Mouse (Mus musculus) kidney, embryonic 14.5 days (tissue): ENCODE measurements around the gene Agl. TPM values are rescaled to one million over a fixed set of nuclear protein-coding genes. Genes with fewer than 3 reads are reported as not detected.
A peak's percentile ranks its signal among the peaks of the same experiment; 100 is the strongest.

ENCODE experiments used
- ATAC-seq: fragments of 200-750 bp; cut with Nextera tagmentation; 2 replicates; pipeline ENCODE4 v1.8.0; 2017; ENCODE audit warnings: moderate number of reproducible peaks, mild to moderate bottlenecking, moderate TSS enrichment, moderate library complexity; ENCODE audit not compliant: low FRiP score, low TSS enrichment
- H3K27ac ChIP-seq: fragments of 300-500 bp; sonication (generic); 2 replicates; pipeline ENCODE4 v1.5.1; 2014; ENCODE audit warnings: low read depth, mild to moderate bottlenecking, low read length, moderate library complexity, mixed read lengths
- H3K27me3 ChIP-seq: fragments of 300-500 bp; sonication (generic); 2 replicates; pipeline ENCODE4 v1.6.1; 2014; ENCODE audit warnings: mild to moderate bottlenecking, low read length; ENCODE audit not compliant: control insufficient read depth, insufficient read depth
- H3K36me3 ChIP-seq: fragments of 300-500 bp; sonication (generic); 2 replicates; pipeline ENCODE4 v1.6.1; 2014; ENCODE audit warnings: low read length, mixed read lengths; ENCODE audit not compliant: control insufficient read depth, insufficient read depth
- H3K4me1 ChIP-seq: fragments of 300-500 bp; sonication (generic); 2 replicates; pipeline ENCODE4 v1.6.1; 2014; ENCODE audit warnings: low read length, mixed read lengths; ENCODE audit not compliant: control insufficient read depth, insufficient read depth
- H3K4me2 ChIP-seq: fragments of 300-500 bp; sonication (generic); replicated peaks from 2 replicates; pipeline ENCODE4 v1.6.1; 2014; ENCODE audit warnings: low read depth, mild to moderate bottlenecking, low read length
- H3K4me3 ChIP-seq: fragments of 300-500 bp; sonication (generic); 2 replicates; pipeline ENCODE4 v1.5.1; 2014; ENCODE audit warnings: mild to moderate bottlenecking, low read length
- H3K9ac ChIP-seq: fragments of 300-500 bp; sonication (generic); 2 replicates; pipeline ENCODE4 v1.6.1; 2014; ENCODE audit warnings: low read depth, mild to moderate bottlenecking, low read length, moderate library complexity
- H3K9me3 ChIP-seq: fragments of 300-500 bp; sonication (generic); 2 replicates; pipeline ENCODE4 v1.6.1; 2016; ENCODE audit warnings: low read length; ENCODE audit not compliant: control insufficient read depth
- WGBS: fragments of 180-500 bp; shearing (Covaris S2); extraction: QIAGEN DNeasy Blood & Tissue Kit; methylation state at CpG from one replicate; pipeline ENCODE4 v1.1.7; 2014; 5-methylcytosine and 5-hydroxymethylcytosine counted together
- polyA plus RNA-seq: library from polyadenylated mRNA; unstranded; fragments of >200 nt; fragmentation: Nextera tagmentation; extraction: Ambion mirVana; gene quantifications from 2 replicates; pipeline ENCODE4 v1.2.1, GENCODE M21; 2014

Agl gene
- polyA plus RNA-seq, 1 experiment from 2014 or later: 22.2 TPM

DNA sequence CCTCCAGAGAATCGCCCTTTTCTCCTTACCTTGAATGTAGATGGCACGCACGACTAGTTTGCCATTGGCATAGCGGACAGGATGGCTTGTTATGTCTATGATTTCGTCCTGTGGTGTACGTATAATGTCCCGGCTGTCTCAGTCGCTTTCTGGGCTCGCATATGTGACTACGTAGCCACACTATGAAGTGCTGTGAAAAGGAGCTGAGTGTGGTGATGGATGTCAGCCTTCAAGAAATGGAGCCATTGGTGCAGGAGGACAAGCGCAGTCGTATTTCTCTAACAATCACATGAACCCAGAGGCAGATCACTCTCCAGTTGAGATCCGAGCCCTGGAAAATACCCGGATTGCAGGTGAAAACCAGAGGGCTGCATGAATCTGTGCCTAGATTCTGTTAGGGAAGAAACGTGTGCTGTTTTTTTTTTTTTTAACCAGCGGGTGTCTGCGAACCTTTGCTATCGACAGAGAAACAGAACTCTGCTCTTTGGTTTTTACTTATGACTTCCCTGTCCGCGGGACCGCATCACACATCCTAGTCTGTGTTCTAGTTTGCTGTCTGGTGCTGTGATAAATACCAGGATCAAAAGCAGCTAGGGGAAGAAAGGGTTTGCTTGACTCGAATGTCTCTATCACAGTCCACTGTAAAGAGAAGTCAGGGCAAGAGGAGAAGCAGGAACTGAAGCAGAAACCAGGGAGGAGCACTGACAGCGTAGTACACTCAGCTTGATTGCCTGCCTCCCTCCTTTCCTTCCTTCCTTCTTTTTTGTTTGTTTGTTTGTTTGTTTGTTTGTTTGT lies 28.9 kb upstream of the Agl start:
- no peaks in the 10 kb centered on the region for H3K4me1 ChIP-seq
- ATAC-seq: no peak
- H3K27ac ChIP-seq: no peak overlapping the region
- no peaks in the 10 kb centered on the region for H3K36me3 ChIP-seq
- no peak overlapping the region for H3K4me2 ChIP-seq
- no peaks in the 10 kb centered on the region for H3K27me3 ChIP-seq
- no peak overlapping the region for H3K9ac ChIP-seq
- no peak overlapping the region for H3K4me3 ChIP-seq
- WGBS: 80% methylated on average over 23 of the region's 23 CpGs
- no peaks in the 10 kb centered on the region for H3K9me3 ChIP-seq

DNA sequence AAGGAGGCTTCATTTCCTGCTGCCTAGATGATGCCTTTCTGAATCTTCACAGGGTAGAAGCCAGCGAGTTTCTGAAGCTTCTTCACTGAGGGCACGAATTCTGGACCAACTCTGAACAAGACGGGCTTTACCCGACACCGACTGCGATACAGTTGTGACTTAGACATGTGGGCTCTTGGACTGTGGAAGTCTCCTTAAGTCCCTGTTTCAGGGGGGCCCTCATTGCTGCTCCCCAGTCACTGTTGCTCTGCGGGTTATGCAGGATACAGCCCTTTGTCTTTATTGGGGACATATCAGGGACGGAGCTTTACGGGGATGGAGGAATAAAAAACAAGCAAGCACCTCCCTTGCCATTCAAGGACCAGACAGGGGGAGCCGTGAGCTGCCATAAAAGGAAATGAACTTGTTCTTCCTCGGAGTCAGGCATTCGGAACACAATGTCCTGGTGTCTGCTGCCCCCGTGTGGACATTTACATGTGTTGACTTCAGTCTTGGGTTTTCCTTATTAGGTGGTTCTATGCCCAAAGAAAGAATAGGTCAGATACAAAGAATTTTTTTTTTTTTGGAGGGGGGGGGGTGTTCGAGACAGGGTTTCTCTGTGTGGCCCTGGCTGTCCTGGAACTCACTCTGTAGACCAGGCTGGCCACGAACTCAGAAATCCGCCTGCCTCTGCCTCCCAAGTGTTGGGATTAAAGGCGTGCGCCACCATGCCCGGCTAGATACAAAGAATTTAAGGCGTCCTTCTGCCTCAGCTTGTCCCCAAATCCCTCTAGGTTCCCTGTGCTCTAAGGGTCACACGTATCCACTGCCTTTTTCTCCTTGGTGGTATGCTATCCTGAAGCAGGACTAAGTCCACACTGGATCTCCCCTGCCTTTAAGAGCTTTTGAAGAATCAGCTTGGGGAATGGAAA lies 28.1 kb upstream of the Agl start:
- Histone ChIP-seq H3K4me3 (peak overlapping the region; percentile 32), H3K9ac (peak overlapping the region; percentile 23; the same call in 1 of the 2 replicates), H3K27ac (no peak overlapping the region), H3K27me3 (no peaks in the 10 kb centered on the region), H3K4me1 (no peaks in the 10 kb centered on the region), H3K9me3 (no peaks in the 10 kb centered on the region), H3K36me3 (no peaks in the 10 kb centered on the region), H3K4me2 (peak overlapping the region; percentile 54)
- ATAC-seq: peak; percentile 86
- WGBS: 25% methylated on average over 21 of the region's 21 CpGs

DNA sequence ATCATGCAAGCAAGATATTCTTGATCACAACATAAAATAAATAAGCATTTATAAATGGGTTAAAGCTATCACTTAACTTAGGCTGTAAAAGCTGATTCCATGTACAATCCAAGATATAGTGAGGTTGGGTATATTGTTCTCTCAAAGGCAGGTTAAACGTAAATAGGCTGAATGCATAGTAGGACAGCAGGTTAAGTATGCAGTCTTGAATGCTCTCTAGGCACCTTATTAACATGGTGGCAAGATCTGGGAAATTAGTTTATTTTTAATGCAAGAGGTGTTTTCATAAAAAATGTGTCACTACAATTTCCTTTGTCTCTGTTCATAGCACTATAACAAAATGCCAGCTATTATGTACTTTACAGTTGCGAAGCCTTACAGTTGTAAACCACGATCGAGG lies 27.4 kb upstream of the Agl start:
- Histone ChIP-seq H3K4me3 (peak overlapping the region; percentile 32), H3K27ac (no peak overlapping the region), H3K9me3 (no peaks in the 10 kb centered on the region), H3K9ac (peak overlapping the region; percentile 23; the same call in 1 of the 2 replicates), H3K4me1 (no peaks in the 10 kb centered on the region), H3K4me2 (peak overlapping the region; percentile 54; the same call in 1 of the 2 replicates), H3K27me3 (no peaks in the 10 kb centered on the region), H3K36me3 (no peaks in the 10 kb centered on the region)
- ATAC-seq: no peak
- WGBS: 61% methylated on average over 4 of the region's 4 CpGs

DNA sequence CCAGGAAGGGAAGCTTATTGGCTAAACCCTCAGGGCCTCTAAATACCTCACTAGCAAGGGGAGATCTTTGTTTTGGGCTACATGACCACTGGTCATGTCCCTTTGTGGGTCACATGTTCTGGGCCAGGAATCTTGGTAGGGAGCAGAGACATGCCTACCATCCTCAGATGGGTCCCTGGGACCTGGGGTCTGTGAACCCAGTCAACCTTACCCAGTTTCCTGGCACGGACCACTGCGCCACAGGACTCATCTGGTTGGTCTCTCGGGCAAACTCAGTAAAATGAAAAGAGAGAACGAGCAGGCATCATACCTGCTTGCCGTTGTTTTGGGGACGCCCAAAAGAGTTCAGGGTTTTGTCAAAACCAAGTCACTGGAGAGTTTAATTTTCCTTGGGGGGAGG lies 26.3 kb upstream of the Agl start:
- Histone ChIP-seq H3K4me2 (no peak overlapping the region), H3K4me3 (no peak overlapping the region), H3K36me3 (no peaks in the 10 kb centered on the region), H3K9me3 (no peaks in the 10 kb centered on the region), H3K27ac (no peak overlapping the region), H3K27me3 (no peaks in the 10 kb centered on the region), H3K9ac (no peak overlapping the region), H3K4me1 (no peaks in the 10 kb centered on the region)
- 89% methylated on average over 6 of the region's 6 CpGs for WGBS
- no peak for ATAC-seq

DNA sequence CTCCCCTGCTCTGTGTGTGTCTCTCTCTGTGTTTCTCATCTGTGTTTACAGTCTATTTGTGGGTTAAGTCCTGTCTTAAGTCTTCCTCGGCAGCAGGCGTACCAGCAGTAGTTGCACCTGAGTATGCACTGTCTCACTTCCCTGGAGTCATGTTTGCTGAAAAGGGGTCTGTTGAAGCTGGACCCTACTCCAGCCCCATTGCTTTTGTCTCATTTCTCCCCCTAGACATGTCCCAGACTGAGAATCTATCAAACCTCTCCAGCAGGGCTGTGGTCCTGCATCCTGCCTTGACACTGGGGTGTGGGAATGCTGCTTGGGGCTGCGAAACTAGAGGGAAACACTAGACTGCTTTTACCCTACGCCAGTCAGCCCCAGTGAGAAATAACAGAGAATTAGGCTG lies 25.5 kb upstream of the Agl start:
- Histone ChIP-seq H3K9me3 (no peaks in the 10 kb centered on the region), H3K27ac (no peak overlapping the region), H3K4me2 (no peak overlapping the region), H3K4me3 (no peak overlapping the region), H3K9ac (no peak overlapping the region), H3K27me3 (no peaks in the 10 kb centered on the region), H3K4me1 (no peaks in the 10 kb centered on the region), H3K36me3 (no peaks in the 10 kb centered on the region)
- ATAC-seq: no peak
- WGBS: 92% methylated on average over 4 of the region's 4 CpGs

DNA sequence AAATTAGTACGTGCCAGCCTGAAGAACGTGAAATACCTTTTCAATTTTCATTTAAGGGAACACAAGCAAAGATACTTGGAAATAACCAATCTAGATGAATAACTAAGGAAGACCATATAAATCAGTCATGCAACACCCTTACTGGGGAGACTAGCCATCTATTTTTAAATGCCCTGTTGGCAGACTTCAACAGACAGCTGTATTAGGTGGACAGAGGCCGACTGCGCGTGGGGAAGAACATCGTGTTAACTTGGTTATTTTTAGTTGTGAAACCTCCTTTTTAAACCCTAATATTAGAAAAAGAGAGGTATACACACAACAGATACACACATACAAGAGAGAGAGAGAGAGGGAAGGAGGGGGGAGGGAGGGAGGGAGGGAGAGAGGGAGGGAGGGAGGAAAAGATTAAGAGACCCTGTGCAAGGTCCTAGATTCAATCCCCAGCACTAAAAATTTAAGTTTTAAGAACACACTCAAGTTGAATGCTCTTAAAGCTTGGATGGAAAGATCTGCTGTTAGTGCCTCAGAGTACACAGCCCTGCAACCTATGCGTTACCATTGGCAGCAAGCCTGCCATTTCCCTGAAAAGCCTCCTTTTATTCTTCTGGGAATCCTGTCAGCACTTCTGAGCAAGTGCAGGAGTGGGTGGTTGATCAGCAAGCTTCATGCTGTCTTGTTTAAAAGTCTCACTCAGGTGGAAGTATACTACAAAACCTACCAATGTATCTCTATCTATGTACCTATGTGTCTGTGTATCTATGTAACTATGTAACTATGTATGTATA lies 24.8 kb upstream of the Agl start:
- no peaks in the 10 kb centered on the region for H3K4me1 ChIP-seq
- no peaks in the 10 kb centered on the region for H3K36me3 ChIP-seq
- ATAC-seq: no peak
- H3K27ac ChIP-seq: no peak overlapping the region
- no peak overlapping the region for H3K4me2 ChIP-seq
- no peaks in the 10 kb centered on the region for H3K9me3 ChIP-seq
- no peak overlapping the region for H3K4me3 ChIP-seq
- H3K9ac ChIP-seq: no peak overlapping the region
- no peaks in the 10 kb centered on the region for H3K27me3 ChIP-seq
- WGBS: 90% methylated on average over 7 of the region's 7 CpGs

DNA sequence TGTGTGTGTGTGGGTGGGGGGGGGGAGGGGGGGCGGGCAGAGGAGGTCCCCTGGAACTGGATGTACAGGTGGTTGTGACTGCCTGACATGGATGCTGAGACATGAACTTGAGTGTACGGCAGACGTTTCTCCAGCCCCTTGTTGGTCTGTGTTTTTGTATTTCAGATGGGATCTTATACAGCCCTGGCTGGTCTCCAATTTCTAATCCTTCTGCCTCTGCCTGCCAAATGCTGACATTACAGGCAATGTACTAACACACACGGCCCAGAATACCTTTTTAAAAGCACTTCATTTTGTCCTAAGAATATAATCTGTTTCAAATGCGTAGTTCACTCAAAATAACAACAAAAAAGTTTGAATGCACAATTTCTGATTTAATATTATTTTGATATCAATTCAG lies 23.4 kb upstream of the Agl start:
- Histone ChIP-seq H3K4me3 (no peak overlapping the region), H3K4me1 (no peaks in the 10 kb centered on the region), H3K4me2 (no peak overlapping the region), H3K27me3 (no peaks in the 10 kb centered on the region), H3K27ac (no peak overlapping the region), H3K9me3 (no peaks in the 10 kb centered on the region), H3K36me3 (no peaks in the 10 kb centered on the region), H3K9ac (no peak overlapping the region)
- 84% methylated on average over 5 of the region's 5 CpGs for WGBS
- ATAC-seq: no peak

DNA sequence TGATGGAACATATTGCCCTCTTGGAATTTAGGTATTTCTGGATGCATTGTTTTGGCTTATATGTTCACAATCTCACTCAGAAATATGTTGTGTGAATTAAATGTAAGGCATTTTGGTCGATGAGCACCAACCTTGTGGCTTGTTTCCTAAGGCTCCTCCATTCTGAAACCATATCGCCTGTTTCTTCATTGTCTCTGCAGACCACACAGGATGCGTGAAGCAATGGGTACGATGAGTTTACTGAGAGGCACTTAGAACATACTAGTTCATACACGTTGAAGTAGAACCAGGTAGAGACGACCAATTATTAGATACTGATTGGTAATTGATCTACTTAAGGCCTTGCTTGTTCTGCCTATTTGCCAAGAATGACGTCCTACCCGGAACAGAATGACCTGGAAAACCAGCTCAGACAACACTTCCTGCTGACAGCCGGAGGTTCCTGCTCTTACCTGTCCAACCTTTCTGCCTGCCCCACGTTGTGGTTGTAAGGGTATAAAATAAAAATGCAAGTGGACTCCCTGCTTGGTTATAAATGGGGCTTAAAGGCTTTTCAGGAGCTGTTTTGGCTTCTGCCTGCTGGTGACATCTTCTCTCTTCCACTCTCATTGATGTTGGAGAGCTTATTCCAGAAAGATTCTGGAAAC lies 21.4 kb upstream of the Agl start:
- H3K9ac ChIP-seq: no peak overlapping the region
- 86% methylated on average over 10 of the region's 10 CpGs for WGBS
- no peaks in the 10 kb centered on the region for H3K36me3 ChIP-seq

More for the DNA sequence above, 21.4 kb upstream of the Agl start:
- no peak overlapping the region for H3K4me3 ChIP-seq
- H3K9me3 ChIP-seq: no peaks in the 10 kb centered on the region
- H3K4me2 ChIP-seq: no peak overlapping the region
- ATAC-seq: no peak
- H3K27me3 ChIP-seq: no peaks in the 10 kb centered on the region
- H3K4me1 ChIP-seq: no peaks in the 10 kb centered on the region
- H3K27ac ChIP-seq: no peak overlapping the region
